Mouse (Mus musculus) intestine, embryonic 16.5 days (tissue): Measurements from ENCODE around the gene N4bp2. TPM values are rescaled to one million over a fixed set of nuclear protein-coding genes. Genes with fewer than 3 reads are reported as not detected.
"Not testable (repeated sequence)": the region's sequence is repeated elsewhere in the genome, so short reads cannot be mapped to it uniquely, and the experiment has no call there.

Experiments used
- ATAC-seq: fragments of 200-750 bp; cut with Nextera tagmentation; 2 replicates; pipeline ENCODE4 v1.8.0; 2017; ENCODE audit warnings: moderate TSS enrichment, moderate library complexity
- H3K27ac ChIP-seq: fragments of 300-500 bp; sonication (generic); 2 replicates; pipeline ENCODE4 v1.5.1; 2014; ENCODE audit warnings: mild to moderate bottlenecking, low read length
- H3K27me3 ChIP-seq: fragments of 300-500 bp; sonication (generic); replicated peaks from 2 replicates; pipeline ENCODE4 v1.6.1; 2014; ENCODE audit warnings: low read length, control low read depth, mixed read lengths; ENCODE audit not compliant: control insufficient read depth, insufficient read depth
- H3K36me3 ChIP-seq: fragments of 300-500 bp; sonication (generic); 2 replicates; pipeline ENCODE4 v1.6.1; 2014; ENCODE audit warnings: low read length, control low read depth; ENCODE audit not compliant: control insufficient read depth, insufficient read depth
- H3K4me1 ChIP-seq: fragments of 300-500 bp; sonication (generic); 2 replicates; pipeline ENCODE4 v1.6.1; 2014; ENCODE audit warnings: low read length, control low read depth, mixed read lengths; ENCODE audit not compliant: control insufficient read depth, insufficient read depth
- H3K4me2 ChIP-seq: fragments of 300-500 bp; sonication (generic); 2 replicates; pipeline ENCODE4 v1.6.1; 2014; ENCODE audit warnings: low read depth, low read length, control low read depth
- H3K4me3 ChIP-seq: fragments of 300-500 bp; sonication (generic); 2 replicates; pipeline ENCODE4 v1.5.1; 2014; ENCODE audit warnings: mild to moderate bottlenecking, low read length
- H3K9ac ChIP-seq: fragments of 300-500 bp; sonication (generic); 2 replicates; pipeline ENCODE4 v1.6.1; 2014; ENCODE audit warnings: low read depth, low read length
- H3K9me3 ChIP-seq: fragments of 300-500 bp; sonication (generic); 2 replicates; pipeline ENCODE4 v1.6.1; 2016; ENCODE audit warnings: low read length, control low read depth; ENCODE audit not compliant: control insufficient read depth
- WGBS: fragments of 180-500 bp; shearing (Covaris S2); extraction: QIAGEN DNeasy Blood & Tissue Kit; methylation state at CpG from one replicate; pipeline ENCODE4 v1.1.7; 2014; 5-methylcytosine and 5-hydroxymethylcytosine counted together
- polyA plus RNA-seq: library from polyadenylated mRNA; unstranded; fragments of >200 nt; fragmentation: Nextera tagmentation; extraction: Ambion mirVana; gene quantifications from 2 replicates; pipeline ENCODE4 v1.2.1, GENCODE M21; 2015

The N4bp2 gene
- polyA plus RNA-seq, 1 experiment from 2014 or later, result 16.8 TPM

GRCm38 (mm10) chr5:65761921-65762320, 1.4 kb upstream of the N4bp2 start:
- H3K4me3 ChIP-seq, result no peak overlapping the region
- peaks cover 3% of the 10 kb centered on the region for H3K4me1 ChIP-seq
- no peak for ATAC-seq
- H3K27ac ChIP-seq, result no peak overlapping the region
- no peaks in the 10 kb centered on the region for H3K27me3 ChIP-seq
- no peak overlapping the region for H3K9ac ChIP-seq
- no peaks in the 10 kb centered on the region for H3K9me3 ChIP-seq
- no peaks in the 10 kb centered on the region for H3K36me3 ChIP-seq
- H3K4me2 ChIP-seq, result no peak overlapping the region

- Histone ChIP-seq H3K36me3 (no peaks in the 10 kb centered on the region), H3K27me3 (no peaks in the 10 kb centered on the region), H3K4me2 (peak overlapping the region; percentile 84), H3K27ac (peak overlapping the region; percentile 100), H3K9me3 (no peaks in the 10 kb centered on the region), H3K9ac (peak overlapping the region; percentile 99), H3K4me1 (peaks cover 3% of the 10 kb centered on the region), H3K4me3 (peak overlapping the region; percentile 88)
- ATAC-seq, result no peak
- 1% methylated on average over 3 of the region's 3 CpGs for whole genome bisulfite sequencing
Observed at GRCm38 (mm10) chr5:65762686-65763085, 635 bp upstream of the N4bp2 start.

GRCm38 (mm10) chr5:65763916-65764785, 830 bp downstream of the N4bp2 start:
- Histone ChIP-seq H3K4me2 (peak overlapping the region; percentile 84), H3K9ac (peak overlapping the region; percentile 99), H3K4me1 (peaks cover 3% of the 10 kb centered on the region), H3K36me3 (no peaks in the 10 kb centered on the region), H3K27me3 (no peaks in the 10 kb centered on the region), H3K4me3 (peak overlapping the region; percentile 88), H3K27ac (peak overlapping the region; percentile 100), H3K9me3 (no peaks in the 10 kb centered on the region)
- WGBS, result under 1% methylated on average over 73 of the region's 121 CpGs
- ATAC-seq, result peak; percentile 85

- no peaks in the 10 kb centered on the region for H3K9me3 ChIP-seq
- peak overlapping the region; percentile 84 for H3K4me2 ChIP-seq
- no peaks in the 10 kb centered on the region for H3K36me3 ChIP-seq
- peak overlapping the region; percentile 88 for H3K4me3 ChIP-seq
- H3K4me1 ChIP-seq, result peaks cover 3% of the 10 kb centered on the region
- peak; percentile 85 for ATAC-seq
- H3K27ac ChIP-seq, result peak overlapping the region; percentile 100
- 3% methylated on average over 36 of the region's 36 CpGs for WGBS
- peak overlapping the region; percentile 99 for H3K9ac ChIP-seq
- H3K27me3 ChIP-seq, result no peaks in the 10 kb centered on the region
Observed at GRCm38 (mm10) chr5:65764786-65765634, 1.7 kb downstream of the N4bp2 start.

GRCm38 (mm10) chr5:65765635-65765911, 2.3 kb downstream of the N4bp2 start:
- ATAC-seq, result no peak
- Histone ChIP-seq H3K27ac (peak overlapping the region; percentile 41; the same call in 1 of the 2 replicates), H3K9ac (no peak overlapping the region), H3K4me1 (peaks cover 3% of the 10 kb centered on the region), H3K36me3 (no peaks in the 10 kb centered on the region), H3K27me3 (no peaks in the 10 kb centered on the region), H3K4me3 (peak overlapping the region; percentile 88), H3K9me3 (no peaks in the 10 kb centered on the region), H3K4me2 (peak overlapping the region; percentile 84)
- WGBS, result 49% methylated on average over 5 of the region's 5 CpGs

- Histone ChIP-seq H3K36me3 (no peaks in the 10 kb centered on the region), H3K27ac (no peak overlapping the region; the same call in 1 of the 2 replicates), H3K4me2 (no peak overlapping the region), H3K27me3 (no peaks in the 10 kb centered on the region), H3K4me1 (peaks cover 3% of the 10 kb centered on the region), H3K9me3 (no peaks in the 10 kb centered on the region), H3K4me3 (no peak overlapping the region), H3K9ac (no peak overlapping the region)
- 71% methylated on average over 5 of the region's 5 CpGs for WGBS
- no peak for ATAC-seq
Observed at GRCm38 (mm10) chr5:65768007-65768406, 4.7 kb downstream of the N4bp2 start.

- H3K27me3 ChIP-seq, result no peaks in the 10 kb centered on the region
- peaks cover 3% of the 10 kb centered on the region for H3K4me1 ChIP-seq
- no peak for ATAC-seq
- no peak overlapping the region for H3K4me3 ChIP-seq
- no peak overlapping the region for H3K9ac ChIP-seq
- H3K27ac ChIP-seq, result no peak overlapping the region
- 96% methylated on average over 7 of the region's 7 CpGs for WGBS
- no peaks in the 10 kb centered on the region for H3K9me3 ChIP-seq
- no peaks in the 10 kb centered on the region for H3K36me3 ChIP-seq
- no peak overlapping the region for H3K4me2 ChIP-seq
Observed at GRCm38 (mm10) chr5:65770065-65770464, 6.7 kb downstream of the N4bp2 start.

GRCm38 (mm10) chr5:65770493-65770892, 7.2 kb downstream of the N4bp2 start:
- Histone ChIP-seq H3K4me2 (no peak overlapping the region), H3K9ac (no peak overlapping the region), H3K4me1 (peaks cover 2% of the 10 kb centered on the region), H3K36me3 (0 out of 2 replicates have a peak, but pooled peaks cover 2% of the 10 kb centered on the region), H3K4me3 (no peak overlapping the region), H3K9me3 (no peaks in the 10 kb centered on the region), H3K27ac (no peak overlapping the region), H3K27me3 (no peaks in the 10 kb centered on the region)
- no peak for ATAC-seq
- WGBS, result 79% methylated on average over 4 of the region's 4 CpGs

- not testable (repeated sequence) for H3K27me3 ChIP-seq, H3K36me3 ChIP-seq, H3K9ac ChIP-seq, H3K27ac ChIP-seq, H3K4me2 ChIP-seq, H3K4me3 ChIP-seq, ATAC-seq, H3K4me1 ChIP-seq, H3K9me3 ChIP-seq
- WGBS, result 95% methylated on average over 3 of the region's 3 CpGs
Observed at GRCm38 (mm10) chr5:65773957-65774356, 10.6 kb downstream of the N4bp2 start.
